ENCODE assay signal across 14 mouse cellular contexts in genomic region chr10:17001320-17001719, GRCm38 (mm10).
"Had no signal": no experiment of that assay in that cellular context is flagged by ENCODE, and none has a peak within 500 bp of the region (broad histone marks: within the 10 kb centered on the region; RNA-seq: fewer than 3 reads in every experiment).

No protein-coding gene starts in this region.

- H3K36me3 ChIP-seq: limb, embryonic 12.5 days; liver, embryonic 13.5 days; lung, embryonic 15.5 days; midbrain, embryonic 12.5 days had no signal

- H3K9ac ChIP-seq: limb, embryonic 12.5 days; liver, embryonic 13.5 days; liver, postnatal 0 days; lung, embryonic 15.5 days; midbrain, embryonic 12.5 days had no signal

- H3K4me3 ChIP-seq: limb, embryonic 12.5 days; liver, embryonic 13.5 days; lung, embryonic 15.5 days; midbrain, embryonic 12.5 days had no signal

- H3K27me3 ChIP-seq: limb, embryonic 12.5 days; liver, embryonic 13.5 days; lung, embryonic 15.5 days; midbrain, embryonic 12.5 days had no signal

- H3K4me2 ChIP-seq: limb, embryonic 12.5 days; liver, embryonic 13.5 days; lung, embryonic 15.5 days; midbrain, embryonic 12.5 days had no signal

- H3K27ac ChIP-seq: limb, embryonic 12.5 days; liver, embryonic 13.5 days; lung, embryonic 15.5 days; midbrain, embryonic 12.5 days had no signal

- H3K4me1 ChIP-seq: limb, embryonic 12.5 days; liver, embryonic 13.5 days had no signal

- ATAC-seq: liver, postnatal 0 days had no signal

- DNase-seq: kidney, adult 2 months; kidney, postnatal 25 days; layer of hippocampus, postnatal 36 days; liver; liver, embryonic 13.5 days; liver, postnatal 0 days; lung, postnatal 14 days; right cerebral cortex, postnatal 4 days; spleen, adult 18-20 months; thymus, adult 18-20 months; thymus, postnatal 14 days had no signal

- H3K9me3 ChIP-seq: limb, embryonic 12.5 days; liver, embryonic 13.5 days; lung, embryonic 15.5 days; midbrain, embryonic 12.5 days had no signal
